Mouse (Mus musculus): ENCODE results near the gene H3f3a. TPM values are rescaled to one million over a fixed set of nuclear protein-coding genes. Genes with fewer than 3 reads are reported as not detected.

H3f3a gene
- polyA plus RNA-seq, 1 experiment: 597 TPM

- Histone ChIP-seq H3K4me2 (ENCODE audit: low read depth) (no peak overlapping the region), H3K36me3 (ENCODE audit: control insufficient read depth, insufficient read depth) (peaks cover 35% of the 10 kb centered on the region), H3K79me2 (ENCODE audit: control insufficient read depth, insufficient read depth) (peaks cover under 1% of the 10 kb centered on the region), H3K27me3 (ENCODE audit: control insufficient read depth, insufficient read depth, insufficient read length) (no peaks in the 10 kb centered on the region), H3ac (ENCODE audit: control insufficient read depth, insufficient read length) (no peak overlapping the region), H3K4me3 (no peak overlapping the region)
- TF ChIP-seq POLR2AphosphoS2 (IDR thresholded peaks at IDR 0.05; ENCODE audit: insufficient read length, low read depth) (peak; percentile 62), MAX (IDR thresholded peaks at IDR 0.05; ENCODE audit: low read depth) (no peak)
Observed at GRCm38 (mm10) chr1:180800022-180800421, 13.7 kb downstream of the H3f3a start.

- H3K4me3 ChIP-seq: no peak overlapping the region
- H3K27me3 ChIP-seq (ENCODE audit: control insufficient read depth, insufficient read depth, insufficient read length): peaks cover 2% of the 10 kb centered on the region
- no peak overlapping the region for H3K4me2 ChIP-seq (ENCODE audit: low read depth)
- no peak overlapping the region for H3ac ChIP-seq (ENCODE audit: control insufficient read depth, insufficient read length)
- peaks cover 27% of the 10 kb centered on the region for H3K36me3 ChIP-seq (ENCODE audit: control insufficient read depth, insufficient read depth)
- no peaks in the 10 kb centered on the region for H3K79me2 ChIP-seq (ENCODE audit: control insufficient read depth, insufficient read depth)
- no peak for TF ChIP-seq MYOD1 (IDR thresholded peaks at IDR 0.05; ENCODE audit: control insufficient read depth in 1 of 3, insufficient read length in 2 of 3, low read depth in 2 of 3)
- no peak for TF ChIP-seq POLR2AphosphoS2 (IDR thresholded peaks at IDR 0.05; ENCODE audit: insufficient read length, low read depth)
- no peak for TF ChIP-seq MAX (IDR thresholded peaks at IDR 0.05; ENCODE audit: low read depth)
- TF ChIP-seq TCF12 (IDR thresholded peaks at IDR 0.05; ENCODE audit: insufficient read depth, poor library complexity, severe bottlenecking): no peak
- TF ChIP-seq E2F4 (IDR thresholded peaks at IDR 0.05; ENCODE audit: insufficient read depth): no peak
- no peak for TF ChIP-seq SRF (IDR thresholded peaks at IDR 0.05; ENCODE audit: control insufficient read depth, insufficient read length, low read depth)
- no peak for TF ChIP-seq POLR2A (IDR thresholded peaks at IDR 0.05; ENCODE audit: insufficient read length, low read depth)
- no peak for TF ChIP-seq TCF3 (IDR thresholded peaks at IDR 0.05; ENCODE audit: insufficient read length, low read depth)
- TF ChIP-seq USF1 (IDR thresholded peaks at IDR 0.05; ENCODE audit: low read depth): no peak
Observed at GRCm38 (mm10) chr1:180799253-180799652, 14.5 kb downstream of the H3f3a start.

DNA sequence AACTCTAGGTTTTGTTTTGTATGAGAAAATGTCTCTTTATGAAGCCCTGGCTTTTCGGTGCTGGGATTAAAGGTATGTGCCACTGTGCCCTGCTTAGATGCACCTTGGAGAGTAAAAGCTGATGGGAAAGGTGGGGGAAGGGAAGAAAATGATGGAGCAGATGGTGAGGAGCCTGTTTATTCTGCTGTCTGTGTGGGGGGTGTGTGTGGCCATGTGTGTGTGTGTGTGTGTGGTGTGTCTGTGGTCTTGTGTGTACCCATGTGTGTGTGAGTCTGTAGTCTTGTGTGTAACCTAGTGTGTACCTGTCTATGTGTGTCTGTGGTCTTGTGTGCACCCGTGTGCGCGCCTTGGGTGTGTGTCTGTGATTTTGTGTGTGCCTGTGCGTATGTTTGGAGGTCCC lies 15.1 kb downstream of the H3f3a start:
- peaks cover 3% of the 10 kb centered on the region for H3K27me3 ChIP-seq (ENCODE audit: control insufficient read depth, insufficient read depth, insufficient read length)
- H3K4me3 ChIP-seq: no peak overlapping the region
- TF ChIP-seq POLR2AphosphoS2 (IDR thresholded peaks at IDR 0.05; ENCODE audit: insufficient read length, low read depth): peak; percentile 57
- TF ChIP-seq REST (IDR thresholded peaks at IDR 0.05; ENCODE audit: insufficient read depth, insufficient read length): no peak
- H3K36me3 ChIP-seq (ENCODE audit: control insufficient read depth, insufficient read depth): peaks cover 22% of the 10 kb centered on the region
- H3K79me2 ChIP-seq (ENCODE audit: control insufficient read depth, insufficient read depth): no peaks in the 10 kb centered on the region
- H3K4me2 ChIP-seq (ENCODE audit: low read depth): no peak overlapping the region
- no peak overlapping the region for H3ac ChIP-seq (ENCODE audit: control insufficient read depth, insufficient read length)

DNA sequence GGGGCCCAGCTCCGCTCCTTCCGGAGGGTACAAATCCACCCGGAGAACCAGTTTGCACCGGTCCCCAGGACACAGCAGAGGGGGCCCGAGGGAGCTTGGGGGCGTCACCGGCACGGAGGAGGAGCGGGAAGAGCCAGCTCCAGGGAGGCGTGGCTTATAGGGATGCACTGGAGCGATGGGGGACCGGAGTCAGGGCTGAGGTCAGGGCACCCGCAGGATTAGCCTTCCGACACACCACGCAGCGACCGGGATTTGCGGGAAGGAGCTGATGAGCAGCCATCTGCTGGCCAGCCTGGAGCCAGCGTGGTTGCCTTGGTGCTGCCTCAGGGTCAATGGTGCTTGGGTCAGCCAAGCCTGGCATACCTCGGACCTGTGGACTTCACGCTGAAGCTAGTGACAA lies 19.6 kb downstream of the H3f3a start:
- H3K4me2 ChIP-seq (ENCODE audit: low read depth): no peak overlapping the region
- no peak overlapping the region for H3K4me3 ChIP-seq
- no peak overlapping the region for H3ac ChIP-seq (ENCODE audit: control insufficient read depth, insufficient read length)

DNA sequence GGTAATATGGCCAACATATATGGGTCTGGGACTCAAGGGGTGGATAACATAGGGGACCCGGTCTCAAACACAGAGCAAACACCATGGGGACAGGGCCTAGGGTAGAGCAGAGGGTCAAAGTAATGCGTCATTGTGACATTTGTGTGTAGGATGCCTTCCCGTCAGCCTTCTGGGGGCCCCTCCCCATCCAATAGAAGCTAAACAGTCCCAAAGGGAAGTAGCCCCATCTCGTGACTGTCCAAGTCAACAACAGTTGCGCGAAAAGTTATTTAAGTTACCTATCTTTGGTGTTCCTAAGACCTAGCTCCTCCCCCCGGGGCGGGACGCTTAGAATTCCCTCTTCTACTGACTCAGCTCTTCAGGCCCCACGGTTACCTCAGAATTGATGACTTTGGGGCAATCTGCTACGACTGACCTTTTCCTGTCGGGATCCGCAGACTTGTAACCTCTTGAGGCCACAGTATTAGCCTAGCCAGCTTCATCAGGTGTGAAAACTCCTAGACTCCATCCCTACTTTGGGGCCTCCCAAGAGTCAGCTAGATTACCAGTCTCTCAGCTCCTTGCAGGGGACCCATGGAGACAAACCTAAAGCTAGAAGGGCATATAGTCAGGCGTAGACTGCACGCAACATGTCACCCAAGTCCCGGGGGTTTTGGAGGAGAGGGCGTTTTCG lies 20.2 kb downstream of the H3f3a start:
- Histone ChIP-seq H3K4me3 (no peak overlapping the region), H3K27me3 (ENCODE audit: control insufficient read depth, insufficient read depth, insufficient read length) (peaks cover 3% of the 10 kb centered on the region), H3K36me3 (ENCODE audit: control insufficient read depth, insufficient read depth) (no peaks in the 10 kb centered on the region)

More for the DNA sequence above, 19.6 kb downstream of the H3f3a start:
- peaks cover 3% of the 10 kb centered on the region for H3K27me3 ChIP-seq (ENCODE audit: control insufficient read depth, insufficient read depth, insufficient read length)
- H3K79me2 ChIP-seq (ENCODE audit: control insufficient read depth, insufficient read depth): no peaks in the 10 kb centered on the region
- no peaks in the 10 kb centered on the region for H3K36me3 ChIP-seq (ENCODE audit: control insufficient read depth, insufficient read depth)
- TF ChIP-seq POLR2A (IDR thresholded peaks at IDR 0.05; ENCODE audit: insufficient read length, low read depth): no peak
- TF ChIP-seq E2F4 (IDR thresholded peaks at IDR 0.05; ENCODE audit: insufficient read depth): no peak
- no peak for TF ChIP-seq MAX (IDR thresholded peaks at IDR 0.05; ENCODE audit: low read depth)
- no peak for TF ChIP-seq MYOG (IDR thresholded peaks at IDR 0.05; ENCODE audit: control insufficient read depth in 1 of 3, insufficient read depth in 1 of 3, insufficient read length in 2 of 3, low read depth in 2 of 3)

More for the DNA sequence above, 20.2 kb downstream of the H3f3a start:
- Histone ChIP-seq H3ac (ENCODE audit: control insufficient read depth, insufficient read length) (no peak overlapping the region), H3K4me2 (ENCODE audit: low read depth) (no peak overlapping the region), H3K79me2 (ENCODE audit: control insufficient read depth, insufficient read depth) (no peaks in the 10 kb centered on the region)
- TF ChIP-seq MAX (IDR thresholded peaks at IDR 0.05; ENCODE audit: low read depth) (no peak), CEBPB (IDR thresholded peaks at IDR 0.05; ENCODE audit: insufficient read depth, poor library complexity, severe bottlenecking) (no peak), REST (IDR thresholded peaks at IDR 0.05; ENCODE audit: insufficient read depth, insufficient read length) (no peak), MYOG (IDR thresholded peaks at IDR 0.05; ENCODE audit: control insufficient read depth in 1 of 3, insufficient read depth in 1 of 3, insufficient read length in 2 of 3, low read depth in 2 of 3) (no peak), MYOD1 (IDR thresholded peaks at IDR 0.05; ENCODE audit: control insufficient read depth in 1 of 3, insufficient read length in 2 of 3, low read depth in 2 of 3) (no peak), TCF12 (IDR thresholded peaks at IDR 0.05; ENCODE audit: insufficient read depth, poor library complexity, severe bottlenecking) (no peak), E2F4 (IDR thresholded peaks at IDR 0.05; ENCODE audit: insufficient read depth) (no peak), POLR2AphosphoS2 (IDR thresholded peaks at IDR 0.05; ENCODE audit: insufficient read length, low read depth) (no peak), POLR2A (IDR thresholded peaks at IDR 0.05; ENCODE audit: insufficient read length, low read depth) (no peak), TCF3 (IDR thresholded peaks at IDR 0.05; ENCODE audit: insufficient read length, low read depth) (no peak), USF1 (IDR thresholded peaks at IDR 0.05; ENCODE audit: low read depth) (no peak), SRF (IDR thresholded peaks at IDR 0.05; ENCODE audit: control insufficient read depth, insufficient read length, low read depth) (no peak)

Data from myocyte (in vitro differentiated cells).